Mouse (Mus musculus) right cerebral cortex, adult 2 months (tissue): ENCODE measurements around the gene Dcaf11.

ENCODE experiments used
- DNase-seq, 2 experiments: peaks; one replicate each; pipeline ENCODE4 v3.0.0; 2021 to 2022; ENCODE audit warnings: low spot score in 2 of 2

Dcaf11 gene

GRCm38 (mm10) chr14:55584702-55585565 is 25.1 kb downstream of the Dcaf11 start, which contains the start of gene Emc9:
Gene Emc9, minus strand, starts transcription at chr14:55585302.
- DNase-seq, result peak; percentile 64 to 67

GRCm38 (mm10) chr14:55585566-55585960 is 25.8 kb downstream of the Dcaf11 start:
- DNase-seq, result no peak

GRCm38 (mm10) chr14:55586149-55586548 is 26.3 kb downstream of the Dcaf11 start:
- DNase-seq, result no peak

- DNase-seq, result no peak
These were observed 29.5 kb downstream of the Dcaf11 start for GRCm38 (mm10) chr14:55589271-55589670.

GRCm38 (mm10) chr14:55589771-55590448 is 30.1 kb downstream of the Dcaf11 start:
- no peak for DNase-seq

- peak; percentile 89 to 93 for DNase-seq
These were observed 31.0 kb downstream of the Dcaf11 start, which contains the start of gene Psme2 for GRCm38 (mm10) chr14:55590748-55591330. Gene Psme2, minus strand, starts transcription at chr14:55591113.

- DNase-seq, result peak; percentile 95
These were observed 31.6 kb downstream of the Dcaf11 start, which contains the start of gene Rnf31 for GRCm38 (mm10) chr14:55591331-55591891. Gene Rnf31, plus strand, starts transcription at chr14:55591708.

GRCm38 (mm10) chr14:55592226-55592625 is 32.4 kb downstream of the Dcaf11 start:
- DNase-seq, result no peak

- peak in 1 of 2 experiments; percentile 25 for DNase-seq
These were observed 36.4 kb downstream of the Dcaf11 start for GRCm38 (mm10) chr14:55596036-55596690.

GRCm38 (mm10) chr14:55598521-55599390 is 39.0 kb downstream of the Dcaf11 start:
- DNase-seq, result no peak

GRCm38 (mm10) chr14:55603271-55603632 is 43.4 kb downstream of the Dcaf11 start, which contains the start of gene Irf9:
Gene Irf9, plus strand, starts transcription at chr14:55603571.
- DNase-seq, result no peak

GRCm38 (mm10) chr14:55603633-55604576 is 44.1 kb downstream of the Dcaf11 start:
- DNase-seq, result peak; percentile 84 to 91

GRCm38 (mm10) chr14:55604823-55605222 is 45.0 kb downstream of the Dcaf11 start:
- no peak for DNase-seq

GRCm38 (mm10) chr14:55605743-55606459 is 46.1 kb downstream of the Dcaf11 start:
- no peak for DNase-seq

- no peak for DNase-seq
These were observed 48.5 kb downstream of the Dcaf11 start for GRCm38 (mm10) chr14:55608339-55608738.

GRCm38 (mm10) chr14:55613346-55613745 is 53.5 kb downstream of the Dcaf11 start:
- DNase-seq, result no peak

- no peak for DNase-seq
These were observed 54.9 kb downstream of the Dcaf11 start for GRCm38 (mm10) chr14:55614565-55615178.

- DNase-seq, result no peak
These were observed 56.1 kb downstream of the Dcaf11 start for GRCm38 (mm10) chr14:55615876-55616275.
